Mouse (Mus musculus) spleen, postnatal 36 days (tissue): ENCODE measurements around the gene Arl5c.

ENCODE experiments used
- DNase-seq, 2 experiments: peaks; one replicate each; pipeline ENCODE4 v3.0.0; 2022; ENCODE audit warnings: low spot score in 2 of 2, mixed read lengths in 1 of 2

Gene Arl5c

GRCm38 (mm10) chr11:97995564-97996288 lies at the start of gene Arl5c:
Gene Arl5c (minus strand): TSS chr11:97996181.
- DNase-seq: peak; percentile 78 to 81

GRCm38 (mm10) chr11:98045596-98045995 lies 49.6 kb upstream of the Arl5c start:
- no peak for DNase-seq

GRCm38 (mm10) chr11:98044074-98044473 lies 48.1 kb upstream of the Arl5c start:
- DNase-seq: no peak

GRCm38 (mm10) chr11:98042741-98043140 lies 46.8 kb upstream of the Arl5c start:
- no peak for DNase-seq

- DNase-seq: no peak
Measured at GRCm38 (mm10) chr11:98040975-98041374, 45.0 kb upstream of the Arl5c start.

- no peak for DNase-seq
Measured at GRCm38 (mm10) chr11:98037871-98038270, 41.9 kb upstream of the Arl5c start.

GRCm38 (mm10) chr11:98035977-98036377 lies 40.0 kb upstream of the Arl5c start:
- no peak for DNase-seq

- no peak for DNase-seq
Measured at GRCm38 (mm10) chr11:98034840-98035239, 38.9 kb upstream of the Arl5c start.

GRCm38 (mm10) chr11:98034061-98034460 lies 38.1 kb upstream of the Arl5c start:
- no peak for DNase-seq

GRCm38 (mm10) chr11:98031443-98031770 lies 35.4 kb upstream of the Arl5c start:
- peak; percentile 46 to 60 for DNase-seq

- DNase-seq: no peak
Measured at GRCm38 (mm10) chr11:98030701-98031442, 34.9 kb upstream of the Arl5c start.

GRCm38 (mm10) chr11:98027785-98028184 lies 31.8 kb upstream of the Arl5c start:
- no peak for DNase-seq

GRCm38 (mm10) chr11:98027297-98027688 lies 31.3 kb upstream of the Arl5c start:
- DNase-seq: no peak

- DNase-seq: peak; percentile 81 to 89
Measured at GRCm38 (mm10) chr11:98026570-98027296, 30.8 kb upstream of the Arl5c start, which contains the start of gene Rpl19. Gene Rpl19 (plus strand): TSS chr11:98026710.

- no peak for DNase-seq
Measured at GRCm38 (mm10) chr11:98026248-98026569, 30.2 kb upstream of the Arl5c start.

- no peak for DNase-seq
Measured at GRCm38 (mm10) chr11:98024516-98024915, 28.5 kb upstream of the Arl5c start.

GRCm38 (mm10) chr11:98022555-98023371 lies 26.8 kb upstream of the Arl5c start, which contains the start of gene Cacnb1:
Gene Cacnb1 (minus strand): TSS chr11:98023034.
- DNase-seq: peak; percentile 50 to 55

GRCm38 (mm10) chr11:98022253-98022554 lies 26.2 kb upstream of the Arl5c start:
- no peak for DNase-seq

- no peak for DNase-seq
Measured at GRCm38 (mm10) chr11:98021565-98022252, 25.7 kb upstream of the Arl5c start.

GRCm38 (mm10) chr11:98021118-98021517 lies 25.1 kb upstream of the Arl5c start:
- no peak for DNase-seq

- DNase-seq: no peak
Measured at GRCm38 (mm10) chr11:98020710-98021109, 24.7 kb upstream of the Arl5c start.
